Mouse (Mus musculus) MEL (cell line): Measurements from ENCODE around the gene Tmbim4. TPM values are rescaled to one million over a fixed set of nuclear protein-coding genes. Genes with fewer than 3 reads are reported as not detected.
A peak's percentile ranks its signal among the peaks of the same experiment; 100 is the strongest.

Source experiments
- DNase-seq: peaks from one replicate; pipeline ENCODE4 v3.0.0; 2011; ENCODE audit warnings: low read depth, low spot score
- H3K27ac ChIP-seq: 2 replicates; pipeline ENCODE4 v1.5.1; 2012; ENCODE audit warnings: low read depth, mild to moderate bottlenecking, control low read depth, low read length, moderate library complexity; ENCODE audit not compliant: control insufficient read depth
- H3K27me3 ChIP-seq, 2 experiments: fragments of 150-350 bp in 1 of 2; sonication (generic) in 1 of 2; 2 replicates each; pipeline ENCODE4 v1.6.1; 2012; ENCODE audit warnings: low read length in 2 of 2, mild to moderate bottlenecking in 2 of 2, improper control_type of control experiment in 1 of 2, moderate library complexity in 1 of 2; ENCODE audit not compliant: insufficient read depth in 2 of 2, control insufficient read depth in 1 of 2
- H3K36me3 ChIP-seq, 2 experiments: 2 replicates each; pipeline ENCODE4 v1.6.1; 2012 to 2014; ENCODE audit warnings: low read length in 2 of 2, improper control_type of control experiment in 1 of 2, inconsistent platforms in 1 of 2, mild to moderate bottlenecking in 1 of 2; ENCODE audit not compliant: insufficient read depth in 2 of 2, control insufficient read depth in 1 of 2
- H3K4me1 ChIP-seq, 2 experiments: fragments of 150-350 bp in 1 of 2; sonication (generic) in 1 of 2; 2 replicates each; pipeline ENCODE4 v1.6.1; 2012; ENCODE audit warnings: low read length in 2 of 2, improper control_type of control experiment in 1 of 2, mild to moderate bottlenecking in 1 of 2; ENCODE audit not compliant: insufficient read depth in 2 of 2, control insufficient read depth in 1 of 2
- H3K4me3 ChIP-seq, 2 experiments: fragments of 150-350 bp in 1 of 2; sonication (generic) in 1 of 2; 2 replicates each; pipeline ENCODE4 v1.5.1; 2012; ENCODE audit warnings: low read depth in 2 of 2, low read length in 2 of 2, mild to moderate bottlenecking in 2 of 2, moderate library complexity in 2 of 2, control low read depth in 1 of 2, improper control_type of control experiment in 1 of 2; ENCODE audit not compliant: control insufficient read depth in 1 of 2, insufficient read depth in 1 of 2
- H3K79me2 ChIP-seq: 2 replicates; pipeline ENCODE4 v1.6.1; 2012; ENCODE audit warnings: mild to moderate bottlenecking, low read length, moderate library complexity; ENCODE audit not compliant: control insufficient read depth, poor library complexity, insufficient read depth
- H3K9ac ChIP-seq: 2 replicates; pipeline ENCODE4 v1.6.1; 2012; ENCODE audit warnings: low read depth, mild to moderate bottlenecking, control low read depth, low read length, moderate library complexity; ENCODE audit not compliant: control insufficient read depth, poor library complexity, severe bottlenecking
- H3K9me3 ChIP-seq: fragments of 150-350 bp; sonication (generic); replicated peaks from 2 replicates; pipeline ENCODE4 v1.6.1; 2012; ENCODE audit warnings: mild to moderate bottlenecking, low read length, improper control_type of control experiment, moderate library complexity; ENCODE audit not compliant: insufficient read depth
- CTCF ChIP-seq, 3 experiments: IDR thresholded peaks in 2 of 3; conservative IDR thresholded peaks in 1 of 3; 2 replicates each; pipeline ENCODE4 v1.5.1; 2011 to 2012; ENCODE audit warnings: low read length in 3 of 3, low read depth in 2 of 3, mild to moderate bottlenecking in 2 of 3, improper control_type of control experiment in 1 of 3, inconsistent platforms in 1 of 3, mixed read lengths in 1 of 3, moderate library complexity in 1 of 3; ENCODE audit not compliant: control insufficient read depth in 1 of 3, insufficient read depth in 1 of 3, poor library complexity in 1 of 3, severe bottlenecking in 1 of 3
- ELF1 ChIP-seq: IDR thresholded peaks from 2 replicates; pipeline ENCODE4 v1.6.1; 2014; ENCODE audit warnings: low read depth, mild to moderate bottlenecking, inconsistent platforms, low read length, improper control_type of control experiment, moderate library complexity
- ETS1 ChIP-seq: IDR thresholded peaks from 2 replicates; pipeline ENCODE4 v1.6.1; 2012; ENCODE audit warnings: low read depth, mild to moderate bottlenecking, inconsistent platforms, low read length, improper control_type of control experiment, moderate library complexity
- GATA1 ChIP-seq: IDR thresholded peaks from 2 replicates; pipeline ENCODE4 v1.6.1; 2011; ENCODE audit warnings: low read depth, low read length, improper control_type of control experiment
- KAT2A ChIP-seq: conservative IDR thresholded peaks from 2 replicates; pipeline ENCODE4 v1.6.1; 2012; ENCODE audit warnings: low read depth, low read length, improper control_type of control experiment, inconsistent platforms
- MAFK ChIP-seq: IDR thresholded peaks from 2 replicates; pipeline ENCODE4 v1.6.1; 2011; ENCODE audit warnings: low read depth, mild to moderate bottlenecking, low read length, improper control_type of control experiment, borderline replicate concordance
- MAZ ChIP-seq: IDR thresholded peaks from 2 replicates; pipeline ENCODE4 v1.6.1; 2012; ENCODE audit warnings: low read depth, mild to moderate bottlenecking, inconsistent platforms, low read length, improper control_type of control experiment
- NELFE ChIP-seq: IDR thresholded peaks from 2 replicates; pipeline ENCODE4 v1.6.1; 2011; ENCODE audit warnings: low read depth, low read length, improper control_type of control experiment
- NRF1 ChIP-seq: IDR thresholded peaks from 2 replicates; pipeline ENCODE4 v1.6.1; 2014; ENCODE audit warnings: low read depth, mild to moderate bottlenecking, inconsistent platforms, low read length, improper control_type of control experiment, moderate library complexity; ENCODE audit not compliant: poor library complexity, insufficient read depth, severe bottlenecking
- POLR2AphosphoS2 ChIP-seq: IDR thresholded peaks from 2 replicates; pipeline ENCODE4 v1.6.1; 2011; ENCODE audit warnings: low read length, improper control_type of control experiment
- RAD21 ChIP-seq: IDR thresholded peaks from 2 replicates; pipeline ENCODE4 v1.6.1; 2011; ENCODE audit warnings: mild to moderate bottlenecking, low read depth, low read length, improper control_type of control experiment
- RCOR1 ChIP-seq: IDR thresholded peaks from 2 replicates; pipeline ENCODE4 v1.6.1; 2012; ENCODE audit warnings: low read depth, mild to moderate bottlenecking, inconsistent platforms, low read length, improper control_type of control experiment
- SMC3 ChIP-seq: IDR thresholded peaks from 2 replicates; pipeline ENCODE4 v1.6.1; 2011; ENCODE audit warnings: low read depth, low read length, improper control_type of control experiment
- TBP ChIP-seq: IDR thresholded peaks from 2 replicates; pipeline ENCODE4 v1.8.0; 2011; ENCODE audit warnings: low read depth, low read length, improper control_type of control experiment
- ZC3H11A ChIP-seq: IDR thresholded peaks from 2 replicates; pipeline ENCODE4 v1.6.1; 2012; ENCODE audit warnings: low read depth, mild to moderate bottlenecking, inconsistent platforms, low read length, improper control_type of control experiment
- ZKSCAN1 ChIP-seq: IDR thresholded peaks from 2 replicates; pipeline ENCODE4 v1.6.1; 2012; ENCODE audit warnings: low read depth, mild to moderate bottlenecking, inconsistent platforms, low read length, improper control_type of control experiment, moderate library complexity
- polyA plus RNA-seq, 2 experiments: library from polyadenylated mRNA; stranded (reverse) in 1 of 2; unstranded in 1 of 2; fragments of >175 nt in 1 of 2; fragments of >200 nt in 1 of 2; gene quantifications; 2 replicates each; pipeline versions ENCODE4 v1.2.1 to v1.2.4; 2012; ENCODE audit warnings: low replicate concordance in 2 of 2, low read depth in 1 of 2; ENCODE audit not compliant: insufficient read length in 2 of 2, insufficient read depth in 1 of 2, missing spikeins in 1 of 2
- total RNA-seq: library from RNA; depleted of rRNA; stranded (reverse); fragments of 300-350 nt; gene quantifications from 2 replicates; pipeline ENCODE4 v1.2.3, GENCODE M21; 2012

The Tmbim4 gene
- total and polyA plus RNA-seq, 3 experiments, result 52.5 to 80.3 TPM; not detected in 1

- no peak for TF ChIP-seq ETS1
- no peak for TF ChIP-seq MAFK
- peak; percentile 91 for TF ChIP-seq NELFE
Measured at GRCm38 (mm10) chr10:120226871-120227661, 25.7 kb downstream of the Tmbim4 start, which contains the start of gene Llph (continued).

- Histone ChIP-seq H3K4me3 (no peak overlapping the region), H3K79me2 (peaks cover 25% of the 10 kb centered on the region), H3K36me3 (peaks cover 13 to 20% of the 10 kb centered on the region in 2 experiments), H3K4me1 (peaks cover 0 to 14% of the 10 kb centered on the region in 2 experiments; a peak in 3 of 4 replicates), H3K9ac (no peak overlapping the region), H3K27me3 (no peaks in the 10 kb centered on the region), H3K9me3 (no peaks in the 10 kb centered on the region), H3K27ac (no peak overlapping the region)
- DNase-seq, result peak; percentile 89
- peak; percentile 60 for TF ChIP-seq SMC3
- TF ChIP-seq NELFE, result no peak
- TF ChIP-seq RAD21, result peak; percentile 18
- TF ChIP-seq CTCF (IDR thresholded peaks at IDR 0.05 in 2 of 3, conservative IDR thresholded peaks at IDR 0.05 in 1 of 3; ENCODE audit: control insufficient read depth in 1 of 3, insufficient read depth in 1 of 3, low read depth in 2 of 3, low read length in 3 of 3, poor library complexity in 1 of 3, severe bottlenecking in 1 of 3), result peak; percentile 84 to 86 (median 86)
Measured at GRCm38 (mm10) chr10:120231718-120232117, 30.3 kb downstream of the Tmbim4 start.

- Histone ChIP-seq H3K4me1 (peaks cover 5 to 16% of the 10 kb centered on the region in 2 experiments), H3K79me2 (peaks cover 7% of the 10 kb centered on the region), H3K36me3 (peaks cover 13 to 15% of the 10 kb centered on the region in 2 experiments), H3K27ac (no peak overlapping the region), H3K9ac (no peak overlapping the region), H3K27me3 (no peaks in the 10 kb centered on the region), H3K9me3 (no peaks in the 10 kb centered on the region), H3K4me3 (no peak overlapping the region)
- DNase-seq, result peak; percentile 84
- peak; percentile 77 to 85 (median 80) for TF ChIP-seq CTCF (IDR thresholded peaks at IDR 0.05 in 2 of 3, conservative IDR thresholded peaks at IDR 0.05 in 1 of 3; ENCODE audit: control insufficient read depth in 1 of 3, insufficient read depth in 1 of 3, low read depth in 2 of 3, low read length in 3 of 3, poor library complexity in 1 of 3, severe bottlenecking in 1 of 3)
- peak; percentile 60; the same call in 1 of the 2 replicates for TF ChIP-seq ELF1
- no peak for TF ChIP-seq ZKSCAN1
- TF ChIP-seq ETS1, result no peak
- peak; percentile 67 for TF ChIP-seq SMC3
- no peak for TF ChIP-seq GATA1
- TF ChIP-seq TBP, result 0 out of 2 replicates have a peak, but pooled peaks have one; percentile 16
- TF ChIP-seq ZC3H11A, result peak; percentile 52
- no peak for TF ChIP-seq RCOR1
- no peak for TF ChIP-seq POLR2AphosphoS2
- TF ChIP-seq NRF1, result no peak
- no peak for TF ChIP-seq MAZ
- TF ChIP-seq KAT2A, result no peak
- peak; percentile 80 for TF ChIP-seq RAD21
Measured at GRCm38 (mm10) chr10:120233655-120234367, 32.4 kb downstream of the Tmbim4 start.
